Mouse (Mus musculus): ENCODE results near the gene Rnf150.
"Not testable (repeated sequence)": the region's sequence is repeated elsewhere in the genome, so short reads cannot be mapped to it uniquely, and the experiment has no call there.

- TF ChIP-seq CTCF, POLR2A (IDR thresholded peaks at IDR 0.05; ENCODE audit: extremely low read depth, insufficient read depth, low read length): not testable (repeated sequence)
Measured at GRCm38 (mm10) chr8:83081806-83082205, 218.7 kb downstream of the Rnf150 start.

Measured in cortical plate, adult 2 months (tissue).